Mouse (Mus musculus) R1 (cell line): Measurements from ENCODE around the gene Rnf220.

Experiments
- DNase-seq: peaks from one replicate; pipeline ENCODE4 v3.0.0-alpha.2; 2018; ENCODE audit warnings: low read depth, low spot score

Rnf220 gene

GRCm38 (mm10) chr4:117229590-117229989 lies 267.3 kb downstream of the Rnf220 start:
- DNase-seq, result peak; percentile 33

- DNase-seq, result no peak
These were observed 271.6 kb downstream of the Rnf220 start for GRCm38 (mm10) chr4:117225250-117225649.

GRCm38 (mm10) chr4:117224122-117224521 lies 272.7 kb downstream of the Rnf220 start:
- DNase-seq, result no peak

GRCm38 (mm10) chr4:117223001-117223400 lies 273.9 kb downstream of the Rnf220 start:
- DNase-seq, result no peak

DNA sequence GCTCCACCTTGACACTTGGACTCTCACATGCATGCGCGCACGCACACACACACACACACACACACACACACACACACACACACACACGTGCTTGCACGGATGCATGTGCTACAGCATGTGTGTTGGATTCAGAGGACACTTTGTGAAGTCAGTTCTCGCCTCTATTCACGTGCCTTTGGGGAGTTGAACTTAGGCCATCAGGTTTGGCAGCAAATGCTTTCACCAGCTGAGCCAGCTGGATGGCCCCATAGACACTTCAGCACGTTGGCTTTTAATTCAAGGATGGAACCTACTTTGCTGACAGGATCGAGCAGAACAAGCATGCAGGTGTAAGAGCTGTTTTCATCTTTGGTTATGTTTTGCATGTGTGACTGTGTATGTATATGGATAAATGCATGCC lies 275.0 kb downstream of the Rnf220 start:
- no peak for DNase-seq
